Mouse (Mus musculus): ENCODE data around the gene Asnsd1. TPM values are rescaled to one million over a fixed set of nuclear protein-coding genes. Genes with fewer than 3 reads are reported as not detected.
"Not testable (repeated sequence)": the region's sequence is repeated elsewhere in the genome, so short reads cannot be mapped to it uniquely, and the experiment has no call there.

The Asnsd1 gene
- 50.6 and 56.7 TPM in 2 replicates for polyA plus RNA-seq (2015; fragmentation: Nextera tagmentation; extraction: Ambion mirVana)

- Histone ChIP-seq H3K36me3 (peaks cover 15% of the 10 kb centered on the region), H3K4me2 (peak within 1 kb of the TSS; percentile 58), H3K9me3 (no peaks in the 10 kb centered on the region), H3K4me3 (peak within 1 kb of the TSS; percentile 89), H3K27me3 (no peaks in the 10 kb centered on the region), H3K27ac (replicated peaks) (peak within 1 kb of the TSS; percentile 93), H3K9ac (peak within 1 kb of the TSS; percentile 95), H3K4me1 (replicated peaks) (peaks cover 9% of the 10 kb centered on the region)
- under 1% methylated on average over 43 of the region's 44 CpGs for WGBS
- ATAC-seq (ENCODE audit: low FRiP score, low read depth), result peak; percentile 100
These were observed at the start of gene Asnsd1, which contains the start of the genes Asdurf and Gm28551 for GRCm38 (mm10) chr1:53352327-53353261. Asnsd1 (minus strand) TSS chr1:53352752. Asdurf (minus strand) TSS chr1:53352619. Gm28551 (minus strand) TSS chr1:53352667.

GRCm38 (mm10) chr1:53393936-53394760, 41.6 kb upstream of the Asnsd1 start:
- H3K27me3 ChIP-seq; H3K4me3 ChIP-seq; H3K27ac ChIP-seq (replicated peaks); H3K36me3 ChIP-seq; H3K9ac ChIP-seq; H3K4me1 ChIP-seq (replicated peaks); H3K9me3 ChIP-seq; ATAC-seq (ENCODE audit: low FRiP score, low read depth): not testable (repeated sequence)
- WGBS, result 37% methylated on average over 21 of the region's 21 CpGs
- H3K4me2 ChIP-seq, result peak overlapping the region; percentile 38

GRCm38 (mm10) chr1:53388762-53389161, 36.2 kb upstream of the Asnsd1 start:
- Histone ChIP-seq H3K9ac (no peak overlapping the region), H3K4me2 (no peak overlapping the region), H3K9me3 (no peaks in the 10 kb centered on the region), H3K27ac (replicated peaks) (no peak overlapping the region), H3K36me3 (no peaks in the 10 kb centered on the region), H3K27me3 (no peaks in the 10 kb centered on the region), H3K4me1 (replicated peaks) (no peaks in the 10 kb centered on the region), H3K4me3 (no peak overlapping the region)
- WGBS, result 92% methylated on average over 14 of the region's 14 CpGs
- ATAC-seq (ENCODE audit: low FRiP score, low read depth), result no peak

- H3K9ac ChIP-seq, result no peak overlapping the region
- ATAC-seq (ENCODE audit: low FRiP score, low read depth), result no peak
- 81% methylated on average over 6 of the region's 6 CpGs for WGBS
- no peaks in the 10 kb centered on the region for H3K36me3 ChIP-seq
- no peak overlapping the region for H3K27ac ChIP-seq (replicated peaks)
- H3K27me3 ChIP-seq, result no peaks in the 10 kb centered on the region
- H3K4me1 ChIP-seq (replicated peaks), result no peaks in the 10 kb centered on the region
- H3K4me2 ChIP-seq, result no peak overlapping the region
- H3K9me3 ChIP-seq, result no peaks in the 10 kb centered on the region
- no peak overlapping the region for H3K4me3 ChIP-seq
These were observed 31.6 kb upstream of the Asnsd1 start for GRCm38 (mm10) chr1:53384085-53384688.

- no peaks in the 10 kb centered on the region for H3K27me3 ChIP-seq
- ATAC-seq (ENCODE audit: low FRiP score, low read depth), result no peak
- 73% methylated on average over 3 of the region's 3 CpGs for WGBS
These were observed 25.2 kb upstream of the Asnsd1 start for GRCm38 (mm10) chr1:53377731-53378130.

GRCm38 (mm10) chr1:53375965-53376364, 23.4 kb upstream of the Asnsd1 start:
- ATAC-seq (ENCODE audit: low FRiP score, low read depth); H3K4me1 ChIP-seq (replicated peaks); H3K4me3 ChIP-seq; H3K9ac ChIP-seq; H3K27ac ChIP-seq (replicated peaks); H3K4me2 ChIP-seq; H3K36me3 ChIP-seq; H3K27me3 ChIP-seq; H3K9me3 ChIP-seq: not testable (repeated sequence)
- 74% methylated on average over 2 of the region's 2 CpGs for WGBS

More at GRCm38 (mm10) chr1:53377731-53378130, 25.2 kb upstream of the Asnsd1 start:
- Histone ChIP-seq H3K4me3 (no peak overlapping the region), H3K4me2 (no peak overlapping the region), H3K36me3 (no peaks in the 10 kb centered on the region), H3K27ac (replicated peaks) (no peak overlapping the region), H3K9ac (no peak overlapping the region), H3K4me1 (replicated peaks) (no peaks in the 10 kb centered on the region), H3K9me3 (no peaks in the 10 kb centered on the region)

GRCm38 (mm10) chr1:53358988-53359387, 6.4 kb upstream of the Asnsd1 start:
- H3K4me3 ChIP-seq, result no peak overlapping the region
- no peak overlapping the region for H3K9ac ChIP-seq
- H3K9me3 ChIP-seq, result no peaks in the 10 kb centered on the region
- H3K27ac ChIP-seq (replicated peaks), result no peak overlapping the region
- no peaks in the 10 kb centered on the region for H3K36me3 ChIP-seq
- H3K27me3 ChIP-seq, result no peaks in the 10 kb centered on the region
- H3K4me1 ChIP-seq (replicated peaks), result no peaks in the 10 kb centered on the region
- H3K4me2 ChIP-seq, result no peak overlapping the region
- ATAC-seq (ENCODE audit: low FRiP score, low read depth), result no peak

GRCm38 (mm10) chr1:53341071-53341470, 11.5 kb downstream of the Asnsd1 start:
- 0 out of 2 replicates have a peak, but pooled peaks cover 10% of the 10 kb centered on the region for H3K9me3 ChIP-seq
- H3K4me3 ChIP-seq, result no peak overlapping the region
- H3K9ac ChIP-seq, result no peak overlapping the region
- peaks cover 52% of the 10 kb centered on the region for H3K36me3 ChIP-seq
- WGBS, result 96% methylated on average over 2 of the region's 2 CpGs
- no peaks in the 10 kb centered on the region for H3K27me3 ChIP-seq
- no peak overlapping the region for H3K27ac ChIP-seq (replicated peaks)
- ATAC-seq (ENCODE audit: low FRiP score, low read depth), result no peak
- H3K4me1 ChIP-seq (replicated peaks), result no peaks in the 10 kb centered on the region
- H3K4me2 ChIP-seq, result no peak overlapping the region

- not testable (repeated sequence) for ATAC-seq (ENCODE audit: low FRiP score, low read depth); H3K9ac ChIP-seq; H3K4me2 ChIP-seq; H3K4me1 ChIP-seq (replicated peaks); H3K4me3 ChIP-seq; H3K27me3 ChIP-seq; H3K27ac ChIP-seq (replicated peaks)
- H3K36me3 ChIP-seq, result peaks cover 23% of the 10 kb centered on the region
- 0 out of 2 replicates have a peak, but pooled peaks cover 10% of the 10 kb centered on the region for H3K9me3 ChIP-seq
- WGBS, result 75% methylated on average over 2 of the region's 2 CpGs
These were observed 15.1 kb downstream of the Asnsd1 start for GRCm38 (mm10) chr1:53337403-53337802.

GRCm38 (mm10) chr1:53335465-53335864, 17.1 kb downstream of the Asnsd1 start:
- H3K4me1 ChIP-seq (replicated peaks), result no peaks in the 10 kb centered on the region
- H3K4me3 ChIP-seq, result no peak overlapping the region
- no peak overlapping the region for H3K27ac ChIP-seq (replicated peaks)

GRCm38 (mm10) chr1:53333527-53333926, 19.0 kb downstream of the Asnsd1 start:
- H3K36me3 ChIP-seq; H3K4me3 ChIP-seq; H3K4me1 ChIP-seq (replicated peaks); H3K9me3 ChIP-seq; H3K4me2 ChIP-seq; ATAC-seq (ENCODE audit: low FRiP score, low read depth); H3K27ac ChIP-seq (replicated peaks); H3K27me3 ChIP-seq; H3K9ac ChIP-seq: not testable (repeated sequence)
- 82% methylated on average over 5 of the region's 5 CpGs for WGBS

More at GRCm38 (mm10) chr1:53335465-53335864, 17.1 kb downstream of the Asnsd1 start:
- Histone ChIP-seq H3K36me3 (peaks cover 3% of the 10 kb centered on the region), H3K27me3 (no peaks in the 10 kb centered on the region), H3K9me3 (no peaks in the 10 kb centered on the region), H3K9ac (no peak overlapping the region), H3K4me2 (no peak overlapping the region)
- ATAC-seq (ENCODE audit: low FRiP score, low read depth), result no peak
